Mouse (Mus musculus): ENCODE results near the gene Chpf2. TPM values are rescaled to one million over a fixed set of nuclear protein-coding genes. Genes with fewer than 3 reads are reported as not detected.
A peak's percentile ranks its signal among the peaks of the same experiment; 100 is the strongest.

The Chpf2 gene
- polyA plus RNA-seq, 1 experiment from 2014 or later = 14.8 TPM

DNA sequence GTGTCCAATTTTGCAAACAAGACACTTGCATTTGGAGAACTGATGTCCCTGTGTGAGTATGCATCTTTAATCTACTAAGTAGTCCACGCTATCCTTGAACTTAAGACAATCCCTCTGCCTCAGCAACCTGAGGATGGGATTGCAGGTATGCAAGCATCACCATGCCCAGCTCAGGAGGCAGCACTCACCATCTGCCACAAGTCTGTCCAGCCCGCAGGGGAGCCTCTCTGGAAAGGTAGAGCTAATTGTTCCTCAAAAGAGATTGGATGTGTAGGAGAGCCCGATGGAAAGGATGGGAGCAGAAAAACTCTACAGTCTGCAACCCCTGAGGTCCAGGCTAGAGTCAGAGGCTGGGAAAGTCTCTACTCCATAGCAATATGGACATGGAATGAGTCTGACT, 32.4 kb downstream of the Chpf2 start:
- Histone ChIP-seq H3K27ac (replicated peaks) (no peak overlapping the region), H3K9me3 (replicated peaks) (no peaks in the 10 kb centered on the region), H3K27me3 (ENCODE audit: low read depth, poor library complexity, severe bottlenecking) (peaks cover 36% of the 10 kb centered on the region), H3K36me3 (no peaks in the 10 kb centered on the region), H3K4me3 (no peak overlapping the region), H3K4me1 (peaks cover 7% of the 10 kb centered on the region)
- WGBS = 89% methylated on average over 3 of the region's 3 CpGs
- DNase-seq (ENCODE audit: low spot score) = no peak

DNA sequence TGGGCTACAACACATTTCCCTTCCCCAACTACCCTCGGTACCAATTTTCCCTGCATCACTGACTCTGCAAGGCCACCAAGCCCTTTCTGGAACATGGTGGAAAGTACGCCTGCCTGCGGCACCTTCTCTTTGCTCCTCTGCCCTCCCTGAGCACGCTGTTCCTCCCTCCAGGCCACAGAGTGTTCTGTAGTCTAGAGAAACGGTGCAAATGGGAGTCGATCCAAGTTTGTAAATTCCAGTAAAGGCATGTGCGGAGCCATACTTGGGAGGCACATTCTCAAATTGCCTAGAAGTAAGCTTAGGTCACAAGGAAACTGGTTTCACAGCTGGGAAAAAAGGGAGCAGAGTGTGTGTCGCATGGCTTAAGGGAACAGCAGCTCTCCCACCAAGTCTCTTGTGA, 33.6 kb downstream of the Chpf2 start:
- 86% methylated on average over 8 of the region's 8 CpGs for WGBS
- no peak for DNase-seq (ENCODE audit: low spot score)
- H3K27me3 ChIP-seq (ENCODE audit: low read depth, poor library complexity, severe bottlenecking) = peaks cover 48% of the 10 kb centered on the region
- H3K27ac ChIP-seq (replicated peaks) = no peak overlapping the region
- no peaks in the 10 kb centered on the region for H3K9me3 ChIP-seq (replicated peaks)
- H3K36me3 ChIP-seq = no peaks in the 10 kb centered on the region
- H3K4me1 ChIP-seq = peaks cover 19% of the 10 kb centered on the region
- H3K4me3 ChIP-seq = no peak overlapping the region

DNA sequence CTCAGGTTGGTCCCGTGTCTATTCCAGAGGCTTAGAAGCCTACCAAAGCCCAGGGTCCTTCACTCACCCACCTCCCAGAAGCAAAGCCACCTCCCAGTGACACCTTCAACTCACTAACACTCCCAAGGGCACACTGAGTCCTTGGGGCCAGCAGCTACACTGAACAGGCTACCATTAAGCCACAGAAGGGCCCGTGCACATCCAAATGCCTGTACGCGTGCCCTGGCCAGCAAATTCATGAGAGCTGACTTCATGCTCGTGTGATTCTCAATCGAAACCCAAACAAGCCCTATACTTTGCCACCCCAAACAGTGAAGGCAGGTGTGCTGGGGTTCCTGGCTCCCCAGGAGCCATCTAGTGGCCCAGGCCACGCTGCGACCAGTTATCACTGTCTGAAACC, 34.1 kb downstream of the Chpf2 start:
- Histone ChIP-seq H3K4me3 (no peak overlapping the region), H3K27ac (replicated peaks) (no peak overlapping the region), H3K4me1 (peaks cover 22% of the 10 kb centered on the region), H3K27me3 (ENCODE audit: low read depth, poor library complexity, severe bottlenecking) (peaks cover 48% of the 10 kb centered on the region), H3K9me3 (replicated peaks) (no peaks in the 10 kb centered on the region), H3K36me3 (no peaks in the 10 kb centered on the region)
- 72% methylated on average over 8 of the region's 8 CpGs for WGBS
- DNase-seq (ENCODE audit: low spot score) = no peak

DNA sequence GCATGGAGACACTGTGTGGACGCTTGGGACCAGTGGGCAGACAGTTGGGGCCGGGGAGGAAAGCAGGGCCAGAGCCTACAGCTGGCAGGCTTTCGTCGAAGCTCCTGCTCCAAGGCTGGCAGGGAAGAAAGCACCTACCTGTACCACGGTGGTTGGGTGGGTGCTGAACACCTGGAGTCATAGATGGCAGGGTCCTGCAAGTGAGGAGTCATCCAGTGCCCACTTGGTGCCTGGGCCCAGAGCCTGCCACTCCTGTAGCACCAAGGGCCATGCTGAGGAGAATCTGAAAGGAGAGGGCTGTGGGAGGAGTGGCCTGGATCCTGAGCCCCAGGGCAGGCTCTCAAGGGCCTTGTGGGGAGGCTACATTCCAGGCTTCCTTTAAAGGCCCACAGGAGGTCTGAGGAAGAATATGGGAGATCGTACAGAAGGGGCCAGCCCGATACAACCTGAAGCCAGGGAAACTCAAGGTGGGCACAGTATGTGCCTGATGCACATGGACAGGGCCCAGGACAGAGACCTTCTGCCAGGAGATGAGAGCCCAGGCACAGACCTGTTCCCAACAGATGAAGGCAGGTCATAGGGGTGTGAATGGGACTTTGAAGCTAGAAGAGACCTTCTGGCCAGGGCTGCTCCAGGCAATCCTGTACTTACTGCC, 36.0 kb downstream of the Chpf2 start:
- H3K4me3 ChIP-seq = no peak overlapping the region; the same call in 1 of the 2 replicates
- no peak for DNase-seq (ENCODE audit: low spot score)
- no peaks in the 10 kb centered on the region for H3K9me3 ChIP-seq (replicated peaks)
- no peaks in the 10 kb centered on the region for H3K36me3 ChIP-seq
- peaks cover 53% of the 10 kb centered on the region for H3K27me3 ChIP-seq (ENCODE audit: low read depth, poor library complexity, severe bottlenecking)
- H3K4me1 ChIP-seq = peaks cover 26% of the 10 kb centered on the region
- no peak overlapping the region for H3K27ac ChIP-seq (replicated peaks)
- 66% methylated on average over 7 of the region's 7 CpGs for WGBS

DNA sequence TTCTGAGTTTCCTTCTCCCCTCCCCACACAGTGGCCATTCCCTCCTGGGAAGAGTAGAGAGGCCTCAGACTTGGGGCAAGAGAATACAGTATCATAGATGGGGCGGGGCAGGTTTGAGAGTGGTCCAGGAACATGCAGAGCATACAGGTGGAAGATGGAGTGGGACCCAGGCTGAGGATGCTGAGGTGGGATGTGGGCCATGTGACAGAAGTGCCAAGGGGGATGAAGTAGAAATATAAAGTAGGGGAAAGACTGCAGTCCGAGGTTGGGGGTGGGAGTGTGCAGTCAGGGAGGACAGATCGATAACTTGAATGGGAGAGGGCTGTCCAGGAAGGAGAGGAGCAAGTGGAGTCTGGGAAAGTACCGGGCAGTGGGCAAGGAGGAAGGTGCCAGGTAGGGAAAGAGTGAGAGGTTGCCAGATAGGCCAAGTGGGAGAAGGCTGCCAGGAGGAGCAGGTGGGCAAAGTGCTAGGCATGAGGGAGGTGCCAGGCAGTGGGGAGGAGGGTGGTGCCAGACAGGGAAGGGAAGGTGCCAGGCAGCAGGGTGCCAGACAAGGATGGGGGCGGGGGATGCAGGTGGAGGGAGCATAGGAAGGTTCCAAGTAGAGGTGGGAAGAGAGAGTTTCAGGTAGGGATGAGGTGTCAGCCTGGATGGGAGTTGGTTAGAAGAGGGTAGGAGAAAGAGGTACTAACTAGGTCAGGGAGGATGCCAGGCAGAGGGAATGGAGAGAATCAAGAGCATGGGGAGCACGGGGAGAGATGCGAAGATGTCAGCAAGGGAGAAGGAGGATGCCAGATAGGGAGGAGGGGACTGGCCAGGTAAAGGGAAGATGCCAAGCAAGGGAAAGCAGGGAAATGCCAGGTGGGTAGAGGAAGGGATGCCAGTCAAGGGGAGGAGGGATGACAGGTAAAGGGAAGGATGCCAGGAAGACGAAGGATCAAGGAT, 36.8 kb downstream of the Chpf2 start:
- H3K27ac ChIP-seq (replicated peaks) = 0 out of 2 replicates have a peak overlapping the region, but pooled peaks have one; percentile 86
- DNase-seq (ENCODE audit: low spot score) = no peak
- 52% methylated on average over 8 of the region's 8 CpGs for WGBS
- peak overlapping the region; percentile 72 for H3K4me3 ChIP-seq
- H3K36me3 ChIP-seq = no peaks in the 10 kb centered on the region
- H3K4me1 ChIP-seq = peaks cover 26% of the 10 kb centered on the region
- no peaks in the 10 kb centered on the region for H3K9me3 ChIP-seq (replicated peaks)
- peaks cover 53% of the 10 kb centered on the region for H3K27me3 ChIP-seq (ENCODE audit: low read depth, poor library complexity, severe bottlenecking)

DNA sequence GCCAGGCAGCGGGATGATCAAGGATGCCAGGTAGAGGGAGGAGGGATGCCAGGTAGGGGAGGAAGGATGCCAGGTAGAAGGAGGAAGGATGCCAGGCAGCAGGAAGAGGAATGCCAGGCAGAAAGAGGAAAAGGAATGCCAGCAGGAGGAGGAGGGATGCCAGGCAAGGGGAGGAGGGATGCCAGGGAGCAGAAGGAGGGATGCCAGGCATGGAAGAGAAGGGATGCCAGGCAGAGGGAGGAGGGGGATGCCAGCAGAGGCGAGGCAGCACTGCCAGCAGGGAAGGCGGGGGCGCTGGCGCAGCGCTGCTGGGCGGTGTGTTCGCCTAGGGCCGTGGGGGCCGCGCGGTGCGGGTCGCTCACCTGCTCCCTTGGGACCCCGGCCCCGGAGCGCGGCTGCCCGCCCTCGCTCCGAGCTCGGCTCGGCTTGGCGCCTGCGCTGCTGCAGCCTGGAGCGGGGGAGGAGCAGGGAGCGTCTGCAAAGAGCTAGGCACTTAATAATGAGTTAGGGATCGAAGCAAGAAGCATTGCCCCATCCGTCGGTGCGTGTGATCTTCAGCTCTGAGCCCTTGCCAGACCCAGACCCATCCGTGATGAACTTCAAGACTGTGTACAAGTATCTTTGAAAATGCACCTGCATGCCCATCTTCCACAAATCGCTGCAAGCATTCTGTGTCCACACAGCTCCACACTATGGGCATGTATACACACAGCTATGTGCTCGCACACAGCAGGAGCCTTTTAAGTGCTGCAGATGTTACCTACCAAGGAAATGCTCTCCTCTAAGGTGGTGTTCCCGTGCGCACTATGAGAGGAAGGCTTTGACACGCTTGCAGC, 37.7 kb downstream of the Chpf2 start, which contains the start of gene Smarcd3:
Gene Smarcd3, minus strand, starts transcription at position 426 of the 836 bp plus-strand sequence.
- Histone ChIP-seq H3K4me1 (peaks cover 26% of the 10 kb centered on the region), H3K27me3 (ENCODE audit: low read depth, poor library complexity, severe bottlenecking) (peaks cover 53% of the 10 kb centered on the region), H3K4me3 (peak within 1 kb of the TSS; percentile 72), H3K9me3 (replicated peaks) (no peaks in the 10 kb centered on the region), H3K27ac (replicated peaks) (peak within 1 kb of the TSS; percentile 86), H3K36me3 (no peaks in the 10 kb centered on the region)
- WGBS = 4% methylated on average over 37 of the region's 37 CpGs
- peak; percentile 74 for DNase-seq (ENCODE audit: low spot score)

DNA sequence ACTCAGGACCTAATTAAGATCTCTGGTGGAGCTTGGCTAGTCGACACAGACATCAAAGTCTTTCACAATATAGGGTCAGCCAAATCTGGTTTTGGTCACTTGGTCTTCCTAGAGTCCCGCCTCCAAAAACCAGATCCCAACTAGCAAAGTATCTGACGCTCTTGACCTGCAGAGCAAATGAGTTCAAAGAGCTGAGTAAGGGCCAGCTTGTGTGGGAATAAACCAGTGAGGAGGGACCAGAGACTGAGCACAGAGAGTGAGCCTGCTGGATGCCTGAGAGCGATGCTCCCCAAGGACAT, 38.2 kb downstream of the Chpf2 start:
- WGBS = 33% methylated on average over 4 of the region's 4 CpGs
- DNase-seq (ENCODE audit: low spot score) = no peak
- H3K27me3 ChIP-seq (ENCODE audit: low read depth, poor library complexity, severe bottlenecking) = peaks cover 53% of the 10 kb centered on the region
- no peaks in the 10 kb centered on the region for H3K9me3 ChIP-seq (replicated peaks)
- H3K27ac ChIP-seq (replicated peaks) = no peak overlapping the region
- H3K4me3 ChIP-seq = peak overlapping the region; percentile 72
- no peaks in the 10 kb centered on the region for H3K36me3 ChIP-seq
- H3K4me1 ChIP-seq = peaks cover 26% of the 10 kb centered on the region

DNA sequence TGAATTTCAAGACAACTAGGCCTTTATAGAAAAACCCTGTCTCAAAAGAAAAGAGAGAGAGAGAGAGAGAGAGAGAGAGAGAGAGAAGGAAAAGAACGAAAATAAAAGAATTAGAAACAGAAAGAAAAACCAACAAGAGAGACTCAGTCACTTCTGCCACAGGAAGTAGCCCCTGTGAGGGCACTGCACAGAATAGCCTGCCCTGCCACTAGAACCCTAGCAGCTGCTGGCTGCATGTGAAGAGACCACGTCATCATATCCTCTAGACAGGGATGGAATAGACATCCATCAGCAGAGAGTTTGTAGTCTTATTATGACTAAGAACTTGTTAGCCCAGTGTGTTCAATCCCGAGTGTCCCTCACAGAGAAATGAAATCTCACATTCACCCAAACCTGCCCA, 43.2 kb downstream of the Chpf2 start:
- Histone ChIP-seq H3K27me3 (ENCODE audit: low read depth, poor library complexity, severe bottlenecking) (peaks cover 18% of the 10 kb centered on the region), H3K9me3 (replicated peaks) (no peaks in the 10 kb centered on the region), H3K27ac (replicated peaks) (no peak overlapping the region), H3K4me1 (peaks cover 11% of the 10 kb centered on the region), H3K4me3 (no peak overlapping the region), H3K36me3 (no peaks in the 10 kb centered on the region)
- no peak for DNase-seq (ENCODE audit: low spot score)
- 74% methylated on average over 3 of the region's 3 CpGs for WGBS

DNA sequence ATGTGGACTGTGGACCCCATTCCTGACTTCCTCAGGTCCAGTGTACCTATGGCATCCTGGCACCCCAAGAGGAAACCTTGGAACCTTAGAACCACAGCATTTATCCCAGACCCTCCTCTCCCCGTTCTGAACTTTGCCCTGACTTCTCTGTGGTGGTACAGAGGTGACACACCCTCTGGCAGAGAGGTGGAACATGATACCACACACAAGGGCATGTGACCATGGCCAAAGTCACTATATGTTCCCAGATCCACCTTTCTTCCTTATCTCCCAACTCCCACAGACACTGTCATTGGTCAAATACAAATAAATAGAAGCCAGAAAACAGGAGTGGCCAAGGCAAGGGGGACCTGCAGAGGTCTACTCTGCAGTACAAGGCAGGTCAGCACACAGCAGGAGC, 48.6 kb downstream of the Chpf2 start:
- Histone ChIP-seq H3K9me3 (replicated peaks) (no peaks in the 10 kb centered on the region), H3K4me3 (no peak overlapping the region), H3K4me1 (peaks cover 19% of the 10 kb centered on the region), H3K27ac (replicated peaks) (no peak overlapping the region), H3K36me3 (no peaks in the 10 kb centered on the region), H3K27me3 (ENCODE audit: low read depth, poor library complexity, severe bottlenecking) (peaks cover 9% of the 10 kb centered on the region; the same call in 1 of the 2 replicates)
- 31% methylated on average over 1 of the region's 1 CpGs for WGBS
- DNase-seq (ENCODE audit: low spot score) = no peak

DNA sequence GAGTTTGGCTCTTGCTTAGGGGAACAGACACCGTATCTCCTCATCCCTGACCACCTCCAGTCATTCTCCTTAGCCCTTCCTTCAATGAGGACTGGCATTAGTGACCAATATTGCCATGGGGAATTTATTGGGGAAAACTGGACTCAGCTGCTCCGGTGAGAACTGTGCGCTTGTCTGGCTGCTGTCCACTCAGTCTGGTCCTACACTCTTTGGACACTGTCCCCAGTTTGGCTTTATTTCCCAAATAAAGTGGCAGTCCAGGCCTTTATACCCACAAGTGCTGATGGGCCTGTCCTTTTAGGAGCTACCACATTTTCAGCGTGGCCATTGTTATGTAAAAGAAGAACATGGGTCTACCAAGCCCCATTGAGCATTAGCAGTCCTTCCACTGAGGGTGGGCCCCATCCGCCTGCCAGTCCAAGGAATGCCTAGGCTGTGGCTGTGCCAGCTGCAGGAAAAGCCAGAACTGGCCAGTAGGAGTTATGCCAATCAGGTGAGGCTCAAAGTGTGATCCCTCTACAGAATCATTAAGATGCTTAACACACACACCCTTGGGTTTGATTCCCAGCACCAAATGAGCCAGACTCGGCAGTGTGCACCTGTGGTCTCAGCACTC, 49.1 kb downstream of the Chpf2 start:
- H3K9me3 ChIP-seq (replicated peaks) = no peaks in the 10 kb centered on the region
- no peak for DNase-seq (ENCODE audit: low spot score)
- no peaks in the 10 kb centered on the region for H3K36me3 ChIP-seq
- H3K27ac ChIP-seq (replicated peaks) = peak overlapping the region; percentile 46; the same call in 1 of the 2 replicates
- H3K27me3 ChIP-seq (ENCODE audit: low read depth, poor library complexity, severe bottlenecking) = peaks cover 4% of the 10 kb centered on the region; the same call in 1 of the 2 replicates
- peaks cover 19% of the 10 kb centered on the region for H3K4me1 ChIP-seq
- no peak overlapping the region for H3K4me3 ChIP-seq
- 73% methylated on average over 6 of the region's 6 CpGs for whole genome bisulfite sequencing

DNA sequence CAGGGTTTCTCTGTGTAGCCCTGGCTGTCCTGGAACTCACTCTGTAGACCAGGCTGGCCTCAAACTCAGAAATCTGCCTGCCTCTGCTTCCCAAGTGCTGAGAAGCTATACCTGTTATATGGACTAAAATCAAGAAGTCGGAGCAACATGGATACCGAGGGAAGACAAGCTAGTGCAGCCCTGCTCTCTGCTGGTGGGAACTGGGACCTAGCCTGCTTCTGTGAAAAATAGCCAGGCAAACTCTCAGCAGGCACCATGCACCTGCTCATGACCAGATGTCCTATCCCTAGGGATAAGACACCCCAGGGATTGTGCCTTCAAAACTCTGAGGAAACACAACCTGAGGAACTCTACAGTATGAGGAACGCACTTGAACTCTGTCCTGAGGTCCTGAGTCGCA, 50.4 kb downstream of the Chpf2 start:
- WGBS = 80% methylated on average over 4 of the region's 4 CpGs
- no peak overlapping the region for H3K4me3 ChIP-seq
- DNase-seq (ENCODE audit: low spot score) = no peak

DNA sequence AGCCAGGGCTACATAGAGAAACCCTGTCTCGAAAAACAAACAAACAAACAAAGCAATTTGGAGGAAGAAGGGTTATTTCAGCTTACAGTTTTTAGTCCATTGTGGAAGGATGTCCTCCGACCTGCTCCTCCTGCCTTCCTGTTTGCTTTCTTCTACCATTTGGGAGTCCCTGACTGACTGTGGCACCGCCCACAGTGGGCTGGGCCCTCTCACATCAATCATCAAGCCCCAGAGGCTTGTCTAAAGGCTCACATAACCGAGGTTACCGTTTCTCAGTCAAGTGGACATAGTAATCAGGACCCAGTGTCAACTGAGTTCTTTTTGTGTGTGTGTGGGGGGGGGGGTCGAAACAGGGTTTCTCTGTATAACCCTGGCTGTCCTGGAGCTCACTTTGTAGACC, 51.6 kb downstream of the Chpf2 start:
- Histone ChIP-seq H3K27me3 (ENCODE audit: low read depth, poor library complexity, severe bottlenecking) (no peaks in the 10 kb centered on the region), H3K4me1 (peaks cover 19% of the 10 kb centered on the region), H3K9me3 (replicated peaks) (no peaks in the 10 kb centered on the region), H3K36me3 (no peaks in the 10 kb centered on the region), H3K27ac (replicated peaks) (no peak overlapping the region), H3K4me3 (no peak overlapping the region)
- 67% methylated on average over 6 of the region's 6 CpGs for WGBS
- DNase-seq (ENCODE audit: low spot score) = no peak

More for the DNA sequence above, 50.4 kb downstream of the Chpf2 start:
- no peaks in the 10 kb centered on the region for H3K9me3 ChIP-seq (replicated peaks)
- no peaks in the 10 kb centered on the region for H3K36me3 ChIP-seq
- H3K4me1 ChIP-seq = peaks cover 19% of the 10 kb centered on the region
- no peak overlapping the region for H3K27ac ChIP-seq (replicated peaks)
- H3K27me3 ChIP-seq (ENCODE audit: low read depth, poor library complexity, severe bottlenecking) = no peaks in the 10 kb centered on the region

Data from midbrain, embryonic 10.5 days (tissue).